Mouse (Mus musculus) bone marrow, adult 2 months (tissue): Measurements from ENCODE around the gene Carmil2.

ENCODE experiments used
- CTCF ChIP-seq: fragments of 200-500 bp; IDR thresholded peaks from 2 replicates; pipeline ENCODE4 v1.5.1; 2011; ENCODE audit warnings: low read length, control low read depth; ENCODE audit not compliant: control insufficient read depth, insufficient read depth
- POLR2A ChIP-seq: fragments of 200-500 bp; IDR thresholded peaks from 2 replicates; pipeline ENCODE4 v1.6.1; 2011; ENCODE audit warnings: low read depth, mild to moderate bottlenecking, control low read depth, low read length, borderline replicate concordance; ENCODE audit not compliant: control insufficient read depth

GRCm38 (mm10) chr8:105708675-105709074 lies 22.6 kb downstream of the Carmil2 start:
- TF ChIP-seq POLR2A (no peak), CTCF (no peak)
